Mouse (Mus musculus): ENCODE results near the gene Zmynd11.

DNA sequence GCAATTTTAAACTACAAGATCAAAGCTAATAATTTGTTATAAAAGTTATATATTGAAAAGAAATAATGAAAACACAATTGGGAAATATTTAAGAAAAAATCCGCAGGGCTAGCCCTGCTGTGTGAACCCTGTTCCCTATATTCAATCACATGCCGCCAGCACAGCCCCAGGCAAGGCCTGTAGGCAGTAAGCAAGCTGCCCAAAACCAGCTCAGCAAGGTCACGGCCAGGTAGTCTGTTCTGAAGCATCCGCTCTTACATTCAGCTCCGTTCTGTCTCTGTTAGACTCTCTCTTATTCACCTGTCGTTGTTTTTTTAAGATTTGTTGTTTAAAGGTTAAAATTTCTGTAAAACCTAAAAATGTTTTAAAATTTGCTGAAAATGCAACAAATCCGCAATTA is 78.9 kb downstream of the Zmynd11 start:
- TF ChIP-seq CTCF (IDR thresholded peaks at IDR 0.05; ENCODE audit: borderline replicate concordance, control insufficient read depth, extremely low read depth, insufficient read depth, low read length, poor library complexity) (no peak), POLR2A (IDR thresholded peaks at IDR 0.05; ENCODE audit: control insufficient read depth, extremely low read depth, insufficient read depth, low read length, poor library complexity) (no peak)
